Mouse (Mus musculus) hindbrain, embryonic 16.5 days (tissue): Measurements from ENCODE around the gene Myo10. TPM values are rescaled to one million over a fixed set of nuclear protein-coding genes. Genes with fewer than 3 reads are reported as not detected.

Experiments used
- ATAC-seq: fragments of 200-750 bp; cut with Nextera tagmentation; 2 replicates; pipeline ENCODE4 v1.8.0; 2017; ENCODE audit warnings: moderate TSS enrichment, moderate library complexity
- H3K27ac ChIP-seq: fragments of 300-500 bp; sonication (generic); 2 replicates; pipeline ENCODE4 v1.5.1; 2014; ENCODE audit warnings: low read depth, mild to moderate bottlenecking, control low read depth, low read length, moderate library complexity
- H3K27me3 ChIP-seq: fragments of 300-500 bp; sonication (generic); replicated peaks from 2 replicates; pipeline ENCODE4 v1.6.1; 2014; ENCODE audit warnings: low read length; ENCODE audit not compliant: control insufficient read depth, insufficient read depth
- H3K36me3 ChIP-seq: fragments of 300-500 bp; sonication (generic); 2 replicates; pipeline ENCODE4 v1.6.1; 2014; ENCODE audit warnings: mild to moderate bottlenecking, low read length, moderate library complexity, mixed read lengths; ENCODE audit not compliant: control insufficient read depth, insufficient read depth
- H3K4me1 ChIP-seq: fragments of 300-500 bp; sonication (generic); 2 replicates; pipeline ENCODE4 v1.6.1; 2014; ENCODE audit warnings: low read depth, low read length; ENCODE audit not compliant: control insufficient read depth, insufficient read depth
- H3K4me2 ChIP-seq: fragments of 300-500 bp; sonication (generic); 2 replicates; pipeline ENCODE4 v1.6.1; 2014; ENCODE audit warnings: mild to moderate bottlenecking, low read length, control low read depth, moderate library complexity
- H3K4me3 ChIP-seq: fragments of 300-500 bp; sonication (generic); 2 replicates; pipeline ENCODE4 v1.5.1; 2014; ENCODE audit warnings: mild to moderate bottlenecking, low read length, control low read depth, moderate library complexity
- H3K9ac ChIP-seq: fragments of 300-500 bp; sonication (generic); 2 replicates; pipeline ENCODE4 v1.6.1; 2014; ENCODE audit warnings: low read depth, mild to moderate bottlenecking, control low read depth, low read length, moderate library complexity
- H3K9me3 ChIP-seq: fragments of 300-500 bp; sonication (generic); 2 replicates; pipeline ENCODE4 v1.6.1; 2014; ENCODE audit warnings: mild to moderate bottlenecking, low read length, moderate library complexity; ENCODE audit not compliant: control insufficient read depth
- WGBS: fragments of 180-500 bp; shearing (Covaris S2); extraction: QIAGEN DNeasy Blood & Tissue Kit; methylation state at CpG from one replicate; pipeline ENCODE4 v1.1.7; 2014; 5-methylcytosine and 5-hydroxymethylcytosine counted together
- polyA plus RNA-seq: library from polyadenylated mRNA; unstranded; fragments of >200 nt; fragmentation: Nextera tagmentation; extraction: Ambion mirVana; gene quantifications from 2 replicates; pipeline ENCODE4 v1.2.1, GENCODE M21; 2015

The Myo10 gene
- polyA plus RNA-seq, 1 experiment from 2014 or later = 26.2 TPM

DNA sequence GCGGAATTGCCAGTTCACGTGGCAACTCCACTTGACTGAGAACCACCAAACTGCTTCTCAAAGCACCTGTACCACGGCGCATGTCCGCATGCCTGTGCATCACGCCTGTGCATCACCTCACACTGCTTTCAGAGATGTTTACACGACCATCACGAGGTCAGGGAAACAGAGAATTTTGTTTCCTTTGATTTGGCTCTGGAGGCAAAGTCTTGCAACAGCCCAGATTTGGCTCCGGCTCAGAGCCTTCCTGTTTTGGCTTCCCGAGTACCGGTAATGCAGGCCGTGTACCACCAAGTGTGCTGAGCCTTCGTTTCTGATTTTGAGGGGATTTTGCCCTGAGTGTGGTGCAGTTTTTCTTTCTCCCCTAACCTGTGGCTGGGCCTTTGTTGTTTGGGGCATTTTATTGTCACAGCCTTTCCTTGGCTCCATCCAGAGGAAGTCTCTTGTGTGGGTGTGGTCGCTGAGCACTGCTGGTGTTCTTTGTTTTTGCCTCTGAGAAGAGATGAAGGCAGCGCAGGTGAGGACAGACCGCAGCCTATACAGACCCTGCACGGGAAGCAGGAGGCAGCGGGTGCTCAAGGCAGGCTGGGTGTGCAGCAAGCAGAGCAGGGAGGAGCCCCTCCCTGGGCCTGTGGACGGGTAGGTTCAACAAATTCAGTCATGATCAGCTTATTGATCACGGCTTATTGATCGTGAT, 70.1 kb downstream of the Myo10 start:
- H3K4me2 ChIP-seq = no peak overlapping the region
- H3K4me3 ChIP-seq = no peak overlapping the region
- H3K9me3 ChIP-seq = no peaks in the 10 kb centered on the region
- no peak for ATAC-seq
- no peaks in the 10 kb centered on the region for H3K27me3 ChIP-seq
- WGBS = 51% methylated on average over 21 of the region's 21 CpGs
- no peaks in the 10 kb centered on the region for H3K36me3 ChIP-seq
- H3K27ac ChIP-seq = no peak overlapping the region
- H3K9ac ChIP-seq = no peak overlapping the region
- H3K4me1 ChIP-seq = peaks cover 6% of the 10 kb centered on the region

DNA sequence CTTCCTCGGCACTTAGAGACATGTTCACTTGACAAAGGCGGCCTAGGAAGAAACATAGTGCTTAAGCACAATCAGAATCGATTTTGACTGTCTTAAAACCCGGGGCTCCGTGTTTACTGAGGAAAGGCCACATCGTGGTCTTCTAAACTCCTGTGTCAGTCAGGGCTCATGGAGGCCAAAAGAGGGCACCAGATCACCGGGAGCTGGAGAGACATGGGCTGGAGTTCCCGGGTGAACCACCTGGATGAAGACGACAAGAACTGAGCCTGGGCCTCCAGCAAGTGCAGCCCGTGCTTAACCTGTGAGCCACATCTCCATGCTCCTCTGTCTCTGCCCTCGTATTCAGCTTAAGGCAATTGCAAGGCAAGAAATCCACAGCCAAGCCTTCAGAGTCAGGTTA, 71.4 kb downstream of the Myo10 start:
- H3K4me2 ChIP-seq = no peak overlapping the region

DNA sequence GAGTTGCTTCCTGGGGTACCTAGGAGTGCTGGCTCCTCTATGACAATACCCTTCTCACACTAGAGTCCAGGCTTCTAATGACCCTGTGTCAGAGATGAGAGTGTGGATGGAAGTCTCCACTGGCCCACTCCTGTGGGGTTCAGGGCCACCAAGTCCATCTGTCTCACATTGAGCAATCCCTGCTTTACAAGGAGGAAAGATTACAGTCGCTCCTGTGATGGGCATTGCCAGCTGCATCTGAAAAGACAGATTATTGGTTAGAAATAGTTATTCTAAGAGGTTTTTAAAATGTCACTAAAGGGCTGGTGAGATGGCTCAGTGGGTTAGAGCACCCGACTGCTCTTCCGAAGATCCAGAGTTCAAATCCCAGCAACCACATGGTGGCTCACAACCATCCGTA, 72.4 kb downstream of the Myo10 start:
- Histone ChIP-seq H3K4me3 (no peak overlapping the region), H3K27ac (no peak overlapping the region), H3K4me2 (no peak overlapping the region), H3K4me1 (peaks cover 6% of the 10 kb centered on the region), H3K9ac (no peak overlapping the region), H3K27me3 (no peaks in the 10 kb centered on the region), H3K36me3 (no peaks in the 10 kb centered on the region), H3K9me3 (no peaks in the 10 kb centered on the region)
- no peak for ATAC-seq
- 96% methylated on average over 3 of the region's 4 CpGs for WGBS

More for the DNA sequence above, 71.4 kb downstream of the Myo10 start:
- Histone ChIP-seq H3K27ac (no peak overlapping the region), H3K9ac (no peak overlapping the region), H3K9me3 (no peaks in the 10 kb centered on the region), H3K27me3 (no peaks in the 10 kb centered on the region), H3K4me3 (no peak overlapping the region), H3K4me1 (peaks cover 6% of the 10 kb centered on the region), H3K36me3 (no peaks in the 10 kb centered on the region)
- WGBS = 91% methylated on average over 11 of the region's 11 CpGs
- ATAC-seq = no peak

DNA sequence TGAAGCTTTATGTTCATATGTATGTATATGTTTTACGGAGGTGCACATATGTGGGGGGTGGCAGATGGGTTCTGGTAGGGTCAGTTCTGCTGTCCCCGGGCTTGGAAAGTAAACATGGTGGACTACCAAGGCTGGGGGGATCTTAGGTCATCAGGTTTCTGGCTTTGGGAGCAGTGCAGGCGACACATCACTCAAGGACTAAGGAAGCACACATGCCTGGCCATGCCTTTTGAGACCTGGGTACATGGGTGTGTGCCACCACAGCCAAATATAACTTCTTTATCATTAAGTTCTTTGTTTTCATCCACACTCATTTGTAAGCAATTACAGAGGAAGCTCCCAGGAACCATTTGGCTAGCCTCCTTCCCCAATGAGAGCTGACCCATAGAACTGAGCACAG, 72.9 kb downstream of the Myo10 start:
- WGBS = 97% methylated on average over 3 of the region's 3 CpGs
- Histone ChIP-seq H3K4me2 (no peak overlapping the region), H3K27ac (no peak overlapping the region), H3K27me3 (no peaks in the 10 kb centered on the region), H3K36me3 (no peaks in the 10 kb centered on the region), H3K4me1 (peaks cover 3% of the 10 kb centered on the region), H3K4me3 (no peak overlapping the region), H3K9ac (no peak overlapping the region), H3K9me3 (no peaks in the 10 kb centered on the region)
- no peak for ATAC-seq

DNA sequence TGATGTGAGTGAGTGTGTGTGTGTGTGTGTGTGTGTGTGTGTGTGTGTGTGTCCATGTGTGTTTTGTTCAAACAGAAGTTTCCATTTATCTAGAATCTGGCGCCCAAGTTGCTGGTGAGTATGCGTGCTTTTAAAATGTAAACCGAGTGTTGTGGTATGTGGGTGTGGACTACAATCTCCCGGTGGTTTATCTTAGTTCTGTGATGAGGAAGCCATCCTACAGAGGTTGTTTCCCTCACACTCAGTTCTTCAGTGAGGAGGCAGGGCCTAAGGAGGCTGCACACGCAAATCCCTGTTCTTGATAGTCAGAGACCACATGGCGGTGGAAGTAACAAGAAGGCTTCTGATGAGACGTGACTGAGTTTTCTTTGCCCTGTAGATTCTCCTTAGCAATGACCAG, 73.6 kb downstream of the Myo10 start:
- Histone ChIP-seq H3K27me3 (no peaks in the 10 kb centered on the region), H3K9ac (no peak overlapping the region), H3K4me2 (no peak overlapping the region), H3K36me3 (no peaks in the 10 kb centered on the region), H3K9me3 (no peaks in the 10 kb centered on the region), H3K4me3 (no peak overlapping the region), H3K4me1 (no peaks in the 10 kb centered on the region), H3K27ac (no peak overlapping the region)
- 92% methylated on average over 7 of the region's 7 CpGs for WGBS
- ATAC-seq = no peak

DNA sequence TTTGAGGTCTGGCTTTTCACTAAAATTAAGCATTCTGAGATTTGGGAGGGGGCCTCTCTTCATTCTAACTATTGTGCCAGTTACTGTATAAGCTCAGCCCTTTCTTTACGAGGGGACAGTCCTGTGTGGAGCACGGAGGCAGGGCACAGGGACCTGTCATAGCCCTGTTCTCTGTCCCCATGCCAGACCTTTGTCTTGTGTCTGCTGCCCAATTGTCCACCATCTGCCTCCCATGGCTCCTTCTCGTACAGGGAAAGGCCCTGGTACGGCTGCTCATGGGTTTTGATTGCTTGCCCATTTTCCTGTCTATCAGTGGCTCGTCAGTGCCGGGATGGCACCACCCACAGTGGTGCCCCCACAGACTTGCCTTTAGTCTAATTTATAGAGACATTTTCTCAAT, 74.3 kb downstream of the Myo10 start:
- Histone ChIP-seq H3K4me2 (no peak overlapping the region), H3K27me3 (no peaks in the 10 kb centered on the region), H3K4me1 (no peaks in the 10 kb centered on the region), H3K36me3 (no peaks in the 10 kb centered on the region), H3K27ac (no peak overlapping the region), H3K9ac (no peak overlapping the region), H3K4me3 (no peak overlapping the region), H3K9me3 (no peaks in the 10 kb centered on the region)
- no peak for ATAC-seq
- 77% methylated on average over 6 of the region's 6 CpGs for WGBS

DNA sequence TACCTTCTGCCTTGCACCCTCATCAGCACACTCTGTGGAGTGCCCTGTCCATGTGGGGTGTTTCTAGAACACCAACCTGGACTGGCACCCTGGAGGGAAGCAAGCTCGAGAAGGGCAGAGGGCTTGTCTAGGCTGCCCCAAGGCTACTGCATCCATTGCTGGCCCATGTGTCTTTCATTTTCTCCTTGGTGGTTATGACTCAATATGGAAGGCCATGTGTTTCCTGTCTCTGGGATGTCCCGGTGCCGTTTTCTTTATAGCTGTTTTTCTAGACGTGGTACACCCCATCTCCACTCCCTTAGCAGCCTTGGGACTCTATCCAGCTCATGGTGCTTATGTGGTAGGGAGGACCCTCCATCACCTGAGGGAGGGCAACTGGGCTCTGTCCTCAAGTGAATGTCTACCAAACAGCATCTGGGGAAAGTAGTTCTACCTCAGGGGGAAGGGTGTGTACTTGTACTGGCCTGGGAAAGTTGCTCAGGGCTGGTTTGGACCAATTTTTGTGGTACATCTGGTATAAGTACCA, 76.8 kb downstream of the Myo10 start:
- Histone ChIP-seq H3K9ac (no peak overlapping the region), H3K4me1 (no peaks in the 10 kb centered on the region), H3K27ac (no peak overlapping the region), H3K4me3 (no peak overlapping the region), H3K9me3 (no peaks in the 10 kb centered on the region; the same call in 1 of the 2 replicates), H3K27me3 (no peaks in the 10 kb centered on the region), H3K36me3 (no peaks in the 10 kb centered on the region), H3K4me2 (no peak overlapping the region)
- no peak for ATAC-seq
- 85% methylated on average over 4 of the region's 4 CpGs for WGBS

DNA sequence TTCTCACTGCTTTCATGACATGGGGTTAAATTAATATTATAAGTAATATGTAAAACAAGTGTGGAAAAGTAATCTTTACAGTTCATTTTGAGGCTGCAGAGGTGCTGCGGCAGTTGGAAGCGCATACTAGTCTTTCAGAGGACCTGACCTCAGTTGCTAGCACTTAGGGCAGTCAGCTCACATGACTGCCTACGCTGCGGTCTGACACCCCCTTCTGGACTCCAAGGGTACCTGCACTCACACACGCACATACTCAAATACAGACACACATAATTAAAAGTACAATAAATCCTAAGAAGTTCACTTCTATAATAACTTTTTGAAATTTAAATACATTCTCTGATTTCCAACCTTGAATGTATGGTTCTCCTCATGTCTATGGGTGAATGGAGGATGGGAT, 80.3 kb downstream of the Myo10 start:
- no peak for ATAC-seq
- Histone ChIP-seq H3K9me3 (no peaks in the 10 kb centered on the region; the same call in 1 of the 2 replicates), H3K27ac (no peak overlapping the region), H3K4me1 (no peaks in the 10 kb centered on the region), H3K4me2 (no peak overlapping the region), H3K36me3 (no peaks in the 10 kb centered on the region), H3K27me3 (no peaks in the 10 kb centered on the region), H3K4me3 (no peak overlapping the region), H3K9ac (no peak overlapping the region)
- 100% methylated on average over 5 of the region's 5 CpGs for WGBS

DNA sequence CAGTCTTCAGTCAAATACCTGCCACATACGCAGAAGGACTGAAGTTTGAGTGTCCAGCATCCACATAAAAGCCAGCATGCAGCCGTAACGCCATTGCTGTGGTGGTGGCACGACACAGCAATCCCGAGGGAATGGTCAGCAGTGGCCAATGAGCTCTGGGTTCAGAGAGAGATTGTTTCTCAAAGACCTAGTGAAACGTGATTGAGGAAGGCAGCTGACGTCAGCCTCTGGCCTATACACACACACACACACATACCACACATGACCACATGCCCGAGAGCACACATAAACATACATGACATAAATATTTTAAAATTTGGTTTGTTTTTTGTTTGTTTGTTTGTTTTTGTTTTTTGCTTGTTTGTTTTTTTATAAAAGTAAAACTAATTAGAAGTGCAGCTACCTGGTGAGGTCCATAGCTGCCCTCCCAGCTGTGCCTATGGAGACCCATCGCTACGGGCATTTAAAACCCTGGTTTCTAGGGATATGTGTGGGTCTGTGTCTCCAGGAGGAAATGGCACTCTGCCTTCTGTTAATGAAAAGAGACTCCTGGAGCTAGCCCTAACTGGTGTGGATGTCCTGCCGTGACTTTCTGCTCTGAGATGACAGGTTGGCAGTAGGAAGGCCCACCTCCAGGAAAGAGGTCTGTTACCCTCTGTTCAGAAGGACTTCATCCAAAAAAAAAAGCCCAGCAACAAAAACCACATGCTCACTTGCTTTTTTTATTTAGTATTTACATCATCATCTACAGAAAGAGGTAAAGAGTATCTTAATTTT, 82.7 kb downstream of the Myo10 start:
- Histone ChIP-seq H3K4me1 (no peaks in the 10 kb centered on the region), H3K27ac (no peak overlapping the region), H3K27me3 (no peaks in the 10 kb centered on the region), H3K4me3 (no peak overlapping the region), H3K9ac (no peak overlapping the region), H3K9me3 (no peaks in the 10 kb centered on the region; the same call in 1 of the 2 replicates), H3K36me3 (no peaks in the 10 kb centered on the region), H3K4me2 (no peak overlapping the region)
- 77% methylated on average over 11 of the region's 11 CpGs for WGBS
- 0 out of 2 replicates have a peak, but pooled peaks have one; percentile 45 for ATAC-seq
